Mouse (Mus musculus) cerebellum, adult 2 months (tissue): ENCODE results near the gene Ppcs.

ENCODE experiments used
- CTCF ChIP-seq: fragments of 200-500 bp; IDR thresholded peaks from 2 replicates; pipeline ENCODE4 v1.5.1; 2011; ENCODE audit warnings: low read depth, mild to moderate bottlenecking, control low read depth, low read length, moderate library complexity, borderline replicate concordance; ENCODE audit not compliant: insufficient read depth
- POLR2A ChIP-seq: fragments of 200-500 bp; IDR thresholded peaks from 2 replicates; pipeline ENCODE4 v1.6.1; 2011; ENCODE audit warnings: low read length, control low read depth, borderline replicate concordance; ENCODE audit not compliant: insufficient read depth

GRCm38 (mm10) chr4:119369460-119369859, 52.8 kb downstream of the Ppcs start:
- no peak for TF ChIP-seq CTCF
- TF ChIP-seq POLR2A, result no peak
